Mouse (Mus musculus): Measurements from ENCODE around the gene Zg16. TPM values are rescaled to one million over a fixed set of nuclear protein-coding genes. Genes with fewer than 3 reads are reported as not detected.
A peak's percentile ranks its signal among the peaks of the same experiment; 100 is the strongest.
"Not testable (repeated sequence)": the region's sequence is repeated elsewhere in the genome, so short reads cannot be mapped to it uniquely, and the experiment has no call there.

Zg16 gene
- polyA plus RNA-seq, 1 experiment from 2014 or later = 0.30 TPM

- ATAC-seq = no peak
- DNase-seq (ENCODE audit: low spot score) = no peak
- Histone ChIP-seq H3K4me2 (replicated peaks; ENCODE audit: low read depth, low read length) (no peak overlapping the region), H3K9me3 (ENCODE audit: low read length) (no peaks in the 10 kb centered on the region), H3K4me3 (ENCODE audit: low read depth, low read length) (no peak overlapping the region), H3K36me3 (ENCODE audit: insufficient read depth, low read length) (no peaks in the 10 kb centered on the region), H3K9ac (replicated peaks; ENCODE audit: low read depth) (no peak overlapping the region), H3K27me3 (replicated peaks; ENCODE audit: insufficient read depth, low read length) (no peaks in the 10 kb centered on the region), H3K4me1 (ENCODE audit: insufficient read depth, low read depth, low read length) (0 out of 2 replicates have a peak, but pooled peaks cover 5% of the 10 kb centered on the region), H3K27ac (ENCODE audit: low read length) (no peak overlapping the region)
- 44% methylated on average over 3 of the region's 3 CpGs for WGBS
- TF ChIP-seq EP300 (IDR thresholded peaks at IDR 0.05) (no peak), CTCF (IDR thresholded peaks at IDR 0.05) (no peak)
Observed at GRCm38 (mm10) chr7:127093914-127094313, 6.8 kb upstream of the Zg16 start.

- peak within 1 kb of the TSS; percentile 36 for H3K9ac ChIP-seq (replicated peaks; ENCODE audit: low read depth)
- H3K4me3 ChIP-seq (ENCODE audit: low read depth, low read length) = peak within 1 kb of the TSS; percentile 17; the same call in 1 of the 2 replicates
Observed at GRCm38 (mm10) chr7:127091114-127091896, 4.2 kb upstream of the Zg16 start, which contains the start of gene AI467606. AI467606 (plus strand) TSS chr7:127091359.

GRCm38 (mm10) chr7:127090154-127091113 lies 3.3 kb upstream of the Zg16 start:
- ATAC-seq = no peak
- 80% methylated on average over 20 of the region's 20 CpGs for WGBS
- Histone ChIP-seq H3K9ac (replicated peaks; ENCODE audit: low read depth) (no peak overlapping the region), H3K27ac (ENCODE audit: low read length) (0 out of 2 replicates have a peak overlapping the region, but pooled peaks have one; percentile 14), H3K4me1 (ENCODE audit: insufficient read depth, low read depth, low read length) (0 out of 2 replicates have a peak, but pooled peaks cover 5% of the 10 kb centered on the region), H3K4me2 (replicated peaks; ENCODE audit: low read depth, low read length) (peak overlapping the region; percentile 44; the same call in 1 of the 2 replicates), H3K4me3 (ENCODE audit: low read depth, low read length) (no peak overlapping the region), H3K9me3 (ENCODE audit: low read length) (no peaks in the 10 kb centered on the region), H3K27me3 (replicated peaks; ENCODE audit: insufficient read depth, low read length) (no peaks in the 10 kb centered on the region), H3K36me3 (ENCODE audit: insufficient read depth, low read length) (no peaks in the 10 kb centered on the region)
- TF ChIP-seq EP300 (IDR thresholded peaks at IDR 0.05) (no peak), CTCF (IDR thresholded peaks at IDR 0.05) (no peak)
- DNase-seq (ENCODE audit: low spot score) = no peak

More at GRCm38 (mm10) chr7:127091114-127091896, 4.2 kb upstream of the Zg16 start, which contains the start of gene AI467606:
- Histone ChIP-seq H3K36me3 (ENCODE audit: insufficient read depth, low read length) (no peaks in the 10 kb centered on the region), H3K4me2 (replicated peaks; ENCODE audit: low read depth, low read length) (peak within 1 kb of the TSS; percentile 44), H3K4me1 (ENCODE audit: insufficient read depth, low read depth, low read length) (0 out of 2 replicates have a peak, but pooled peaks cover 5% of the 10 kb centered on the region), H3K9me3 (ENCODE audit: low read length) (no peaks in the 10 kb centered on the region), H3K27ac (ENCODE audit: low read length) (peak within 1 kb of the TSS; percentile 66), H3K27me3 (replicated peaks; ENCODE audit: insufficient read depth, low read length) (no peaks in the 10 kb centered on the region)
- 51% methylated on average over 16 of the region's 16 CpGs for WGBS
- ATAC-seq = peak; percentile 90
- TF ChIP-seq EP300 (IDR thresholded peaks at IDR 0.05) = no peak
- no peak for TF ChIP-seq CTCF (IDR thresholded peaks at IDR 0.05)
- peak; percentile 88 for DNase-seq (ENCODE audit: low spot score)

GRCm38 (mm10) chr7:127088901-127089845 lies 2.0 kb upstream of the Zg16 start:
- H3K4me3 ChIP-seq (ENCODE audit: low read depth, low read length) = 0 out of 2 replicates have a peak overlapping the region, but pooled peaks have one; percentile 8
- no peaks in the 10 kb centered on the region for H3K36me3 ChIP-seq (ENCODE audit: insufficient read depth, low read length)
- H3K27me3 ChIP-seq (replicated peaks; ENCODE audit: insufficient read depth, low read length) = no peaks in the 10 kb centered on the region
- ATAC-seq = peak; percentile 60
- WGBS = 17% methylated on average over 27 of the region's 27 CpGs
- H3K9me3 ChIP-seq (ENCODE audit: low read length) = no peaks in the 10 kb centered on the region
- H3K27ac ChIP-seq (ENCODE audit: low read length) = no peak overlapping the region
- no peak overlapping the region for H3K9ac ChIP-seq (replicated peaks; ENCODE audit: low read depth)
- TF ChIP-seq CTCF (IDR thresholded peaks at IDR 0.05) = no peak
- no peak for TF ChIP-seq EP300 (IDR thresholded peaks at IDR 0.05)
- peak overlapping the region; percentile 43 for H3K4me2 ChIP-seq (replicated peaks; ENCODE audit: low read depth, low read length)
- H3K4me1 ChIP-seq (ENCODE audit: insufficient read depth, low read depth, low read length) = 0 out of 2 replicates have a peak, but pooled peaks cover 5% of the 10 kb centered on the region
- peak; percentile 59 for DNase-seq (ENCODE audit: low spot score)

- TF ChIP-seq CTCF (IDR thresholded peaks at IDR 0.05) (no peak), EP300 (IDR thresholded peaks at IDR 0.05) (no peak)
- H3K9me3 ChIP-seq (ENCODE audit: low read length) = no peaks in the 10 kb centered on the region
- H3K36me3 ChIP-seq (ENCODE audit: insufficient read depth, low read length) = no peaks in the 10 kb centered on the region
- 0 out of 2 replicates have a peak, but pooled peaks cover 5% of the 10 kb centered on the region for H3K4me1 ChIP-seq (ENCODE audit: insufficient read depth, low read depth, low read length)
- H3K27ac ChIP-seq (ENCODE audit: low read length) = no peak overlapping the region
- no peak overlapping the region for H3K4me2 ChIP-seq (replicated peaks; ENCODE audit: low read depth, low read length)
- no peak overlapping the region for H3K9ac ChIP-seq (replicated peaks; ENCODE audit: low read depth)
- DNase-seq (ENCODE audit: low spot score) = no peak
- whole genome bisulfite sequencing = 92% methylated on average over 3 of the region's 3 CpGs
- H3K4me3 ChIP-seq (ENCODE audit: low read depth, low read length) = no peak overlapping the region
- no peaks in the 10 kb centered on the region for H3K27me3 ChIP-seq (replicated peaks; ENCODE audit: insufficient read depth, low read length)
- no peak for ATAC-seq
Observed at GRCm38 (mm10) chr7:127088083-127088482, 955 bp upstream of the Zg16 start.

GRCm38 (mm10) chr7:127085751-127086150 lies 1.4 kb downstream of the Zg16 start:
- not testable (repeated sequence) for ATAC-seq; H3K4me3 ChIP-seq (ENCODE audit: low read depth, low read length); H3K4me1 ChIP-seq (ENCODE audit: insufficient read depth, low read depth, low read length); H3K9ac ChIP-seq (replicated peaks; ENCODE audit: low read depth); H3K9me3 ChIP-seq (ENCODE audit: low read length); DNase-seq (ENCODE audit: low spot score); H3K4me2 ChIP-seq (replicated peaks; ENCODE audit: low read depth, low read length); H3K36me3 ChIP-seq (ENCODE audit: insufficient read depth, low read length); H3K27me3 ChIP-seq (replicated peaks; ENCODE audit: insufficient read depth, low read length); H3K27ac ChIP-seq (ENCODE audit: low read length)
- 36% methylated on average over 6 of the region's 6 CpGs for WGBS
